Mouse (Mus musculus): ENCODE data around the gene Rbm15.

DNA sequence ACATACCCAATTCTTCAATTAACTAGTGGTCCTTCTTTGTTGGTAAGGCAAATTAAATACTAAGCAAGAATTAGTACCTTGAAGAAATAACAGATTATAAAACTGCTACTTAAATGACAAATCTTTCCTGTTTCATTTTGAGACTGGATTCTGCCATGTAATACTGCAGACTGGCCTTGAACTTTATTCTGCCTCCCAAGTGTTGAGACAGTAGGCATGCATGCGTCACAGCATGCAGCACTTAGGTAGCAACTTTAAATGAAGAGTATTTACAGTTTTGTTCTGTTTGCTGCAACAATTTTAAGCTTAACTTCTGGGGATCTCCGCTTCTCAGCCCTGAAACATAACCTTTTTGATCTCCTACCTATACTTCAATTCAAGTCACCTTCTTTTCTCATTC lies 12.3 kb downstream of the Rbm15 start:
- TF ChIP-seq CTCF (IDR thresholded peaks at IDR 0.05; ENCODE audit: borderline replicate concordance, extremely low read depth, insufficient read depth, insufficient read length) (no peak), POLR2A (IDR thresholded peaks at IDR 0.05; ENCODE audit: borderline replicate concordance, extremely low read depth, insufficient read depth, insufficient read length, poor library complexity, severe bottlenecking) (no peak)
